ENCODE assay signal across 12 mouse cellular contexts in genomic region chr2:157339532-157339931, GRCm38 (mm10). TPM values are rescaled to one million over a fixed set of nuclear protein-coding genes. Genes with fewer than 3 reads are reported as not detected.
DNase-seq lines count a peak whose midpoint lies in the region; ATAC-seq and TF ChIP-seq lines count a peak whose summit lies in the region.
"Had no signal": no experiment of that assay in that cellular context is flagged by ENCODE, and none has a peak within 500 bp of the region (broad histone marks: within the 10 kb centered on the region; RNA-seq: fewer than 3 reads in every experiment).

No protein-coding gene starts in this region.

- 0 out of 2 replicates have a peak overlapping the region, but pooled peaks have one; percentile 4 for H3K4me2 ChIP-seq in forebrain, embryonic 12.5 days
- H3K4me2 ChIP-seq in neural tube, embryonic 15.5 days: no peak overlapping the region

- no peak for DNase-seq in left cerebral cortex, adult 2 months (ENCODE audit: extremely low spot score in 1 of 2, low spot score in 2 of 2)
- DNase-seq in left cerebral cortex, postnatal 4 days: no peak
- peak; percentile 17 to 18 for DNase-seq in kidney, postnatal 36 days
- DNase-seq in ovary, adult 18-20 months (ENCODE audit: low spot score): no peak
- no peak for DNase-seq in frontal cortex, postnatal 25 days (ENCODE audit: low spot score in 2 of 2)
- no peak for DNase-seq in urinary bladder, postnatal 4 days (ENCODE audit: low spot score in 2 of 2)
- DNase-seq: gastrocnemius, postnatal 25 days had no signal

- H3K27me3 ChIP-seq in forebrain, embryonic 12.5 days: no peaks in the 10 kb centered on the region
- no peaks in the 10 kb centered on the region for H3K27me3 ChIP-seq in neural tube, embryonic 15.5 days (replicated peaks)

- intact Hi-C loops in left cerebral cortex, adult 2 months (cut with DNase I): loop anchor here (2.0 kb wide), 1 partner anchor 47 kb away; no protein-coding TSS in a partner anchor
- intact Hi-C loops in left cerebral cortex, postnatal 4 days (cut with DNase I): loop anchor here (5.0 kb wide), 1 partner anchor 37 kb away; no protein-coding TSS in a partner anchor

- no peak for TF ChIP-seq CTCF in left cerebral cortex, adult 2 months (IDR thresholded peaks at IDR 0.05)

- no peaks in the 10 kb centered on the region for H3K9me3 ChIP-seq in forebrain, embryonic 12.5 days
- no peaks in the 10 kb centered on the region for H3K9me3 ChIP-seq in neural tube, embryonic 15.5 days (replicated peaks)

- peaks cover 58% of the 10 kb centered on the region for H3K4me1 ChIP-seq in forebrain, embryonic 12.5 days
- peaks cover 43% of the 10 kb centered on the region for H3K4me1 ChIP-seq in neural tube, embryonic 15.5 days

- no peak overlapping the region for H3K4me3 ChIP-seq in left cerebral cortex, adult 2 months
- H3K4me3 ChIP-seq in forebrain, embryonic 12.5 days (replicated peaks): no peak overlapping the region
- H3K4me3 ChIP-seq in neural tube, embryonic 15.5 days (replicated peaks): no peak overlapping the region

- H3K36me3 ChIP-seq in forebrain, embryonic 12.5 days (replicated peaks): no peaks in the 10 kb centered on the region
- H3K36me3 ChIP-seq in neural tube, embryonic 15.5 days: no peaks in the 10 kb centered on the region

- WGBS in forebrain, embryonic 12.5 days: 32% methylated on average over 7 of the region's 7 CpGs
- WGBS in neural tube, embryonic 15.5 days: 72% methylated on average over 7 of the region's 7 CpGs

- H3K9ac ChIP-seq in forebrain, embryonic 12.5 days: 0 out of 2 replicates have a peak overlapping the region, but pooled peaks have one; percentile 12
- H3K9ac ChIP-seq in neural tube, embryonic 15.5 days (replicated peaks): no peak overlapping the region

- no peak for ATAC-seq in forebrain, embryonic 12.5 days (ENCODE audit: low FRiP score)
- ATAC-seq in neural tube, embryonic 15.5 days (ENCODE audit: low FRiP score): no peak

- H3K27ac ChIP-seq in left cerebral cortex, adult 2 months: peak overlapping the region; percentile 73; the same call in 1 of the 2 replicates
- H3K27ac ChIP-seq in forebrain, embryonic 12.5 days: peak overlapping the region; percentile 98
- H3K27ac ChIP-seq in neural tube, embryonic 15.5 days (replicated peaks): peak overlapping the region; percentile 81
- H3K27ac ChIP-seq: macrophage had no signal

RNA-seq across cellular contexts. Expression of gene Ghrh, which starts 7.8 kb away (rescaled TPM):
- total RNA-seq in left cerebral cortex, adult 2 months (2021): not detected
- total RNA-seq in left cerebral cortex, postnatal 4 days (2021): not detected
- 1.00 and 2.2 TPM in 2 replicates for polyA plus RNA-seq in forebrain, embryonic 12.5 days (2016; fragmentation: Nextera tagmentation; extraction: Ambion mirVana)
- polyA plus RNA-seq in neural tube, embryonic 15.5 days (2015; fragmentation: Nextera tagmentation; extraction: Ambion mirVana): 1.8 TPM in 1 of 2 replicates, not detected in the other
- total RNA-seq: CH12.LX; gastrocnemius, postnatal 25 days; heart, postnatal 25 days had no signal
- polyA plus RNA-seq: macrophage had no signal

RNA-seq across cellular contexts. Expression of gene Manbal, which starts 27.9 kb away (rescaled TPM):
- 10 to 100 TPM; 57.3 to 58.1 TPM for total RNA-seq in left cerebral cortex, adult 2 months (2021)
- 10 to 100 TPM; 66.1 to 70.3 TPM for total RNA-seq in left cerebral cortex, postnatal 4 days (2021)
- 68.8 and 69.4 TPM in 2 replicates for polyA plus RNA-seq in forebrain, embryonic 12.5 days (2016; fragmentation: Nextera tagmentation; extraction: Ambion mirVana)
- 110 and 112 TPM in 2 replicates for polyA plus RNA-seq in neural tube, embryonic 15.5 days (2015; fragmentation: Nextera tagmentation; extraction: Ambion mirVana)

Comparison
In these comparisons a context has a peak if more than half of its experiments do, and no peak if none do; other contexts are left out.
1. DNase-seq: peak in kidney, postnatal 36 days (2 of 2); none in left cerebral cortex, adult 2 months (0 of 2), left cerebral cortex, postnatal 4 days (single experiment), ovary, adult 18-20 months (single experiment), frontal cortex, postnatal 25 days (0 of 2) and urinary bladder, postnatal 4 days (0 of 2).
2. Peak in every context shown above with its lines, with median percentiles within 50 percentile points of each other: H3K27ac ChIP-seq.